Mouse (Mus musculus): ENCODE measurements around the gene AC131692.1. TPM values are rescaled to one million over a fixed set of nuclear protein-coding genes. Genes with fewer than 3 reads are reported as not detected.
"Not testable (repeated sequence)": the region's sequence is repeated elsewhere in the genome, so short reads cannot be mapped to it uniquely, and the experiment has no call there.

Gene AC131692.1
- total RNA-seq, 2 experiments from 2014 or later = 0.43 TPM; not detected in 1

DNA sequence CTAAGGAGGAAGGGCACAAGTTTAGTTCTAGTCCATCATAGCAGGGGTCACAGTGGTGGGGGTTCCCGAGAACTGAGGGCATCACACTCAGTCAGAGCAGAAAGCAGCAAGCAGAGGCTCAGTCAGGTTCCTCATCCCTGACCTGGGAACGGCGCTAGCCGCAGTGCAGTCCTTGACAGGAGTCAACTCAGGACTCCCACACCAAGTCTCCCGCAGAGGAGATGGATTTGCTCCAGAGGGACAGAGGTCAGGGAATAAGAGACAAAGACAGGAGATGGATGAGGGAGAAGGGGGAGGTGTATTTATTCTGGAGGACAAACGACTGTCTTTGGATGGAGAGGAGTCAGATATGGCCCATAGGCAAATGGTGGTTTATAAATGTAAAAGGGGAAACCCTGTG is 18.9 kb downstream of the AC131692.1 start:
- no peak for DNase-seq
- intact Hi-C loops (cut with DNase I) = no loop called here

DNA sequence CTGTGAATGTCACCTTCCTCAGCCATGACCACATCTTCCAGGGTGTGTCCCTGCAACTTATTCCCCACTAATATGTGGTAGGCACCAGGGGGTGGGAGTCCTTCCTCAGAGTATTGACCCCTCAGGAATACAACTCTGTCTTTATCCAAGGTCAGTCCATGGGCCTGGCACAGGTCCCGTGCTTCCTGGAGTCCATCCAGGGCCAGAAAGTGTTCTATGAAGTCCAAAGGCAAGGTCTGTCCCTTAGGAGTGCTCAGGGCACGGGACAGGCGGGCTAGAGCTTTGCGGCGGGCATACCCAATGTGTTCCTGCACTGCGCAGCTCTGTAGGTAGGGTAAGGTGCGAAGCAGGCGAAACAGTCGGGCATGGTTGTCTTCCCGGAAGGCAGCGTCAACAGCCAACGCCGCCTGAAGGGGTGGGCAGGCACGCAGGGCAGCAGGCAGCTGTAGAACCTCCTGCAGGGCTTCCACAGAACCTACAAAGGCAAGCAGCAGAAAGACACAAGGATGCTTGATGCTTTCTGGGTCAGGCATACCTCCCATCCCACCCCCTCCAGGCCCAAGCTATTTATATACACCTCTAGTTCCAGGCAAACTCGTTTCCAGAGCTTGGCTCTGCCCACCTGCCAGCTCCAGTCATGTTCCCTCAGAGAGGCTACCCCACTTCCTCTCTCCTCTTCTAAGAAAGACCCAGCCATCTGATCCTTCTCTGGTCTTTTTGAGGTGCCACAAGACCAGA is 22.1 kb downstream of the AC131692.1 start:
- intact Hi-C loops (cut with DNase I) = no loop called here
- DNase-seq = peak; percentile 34 to 37

DNA sequence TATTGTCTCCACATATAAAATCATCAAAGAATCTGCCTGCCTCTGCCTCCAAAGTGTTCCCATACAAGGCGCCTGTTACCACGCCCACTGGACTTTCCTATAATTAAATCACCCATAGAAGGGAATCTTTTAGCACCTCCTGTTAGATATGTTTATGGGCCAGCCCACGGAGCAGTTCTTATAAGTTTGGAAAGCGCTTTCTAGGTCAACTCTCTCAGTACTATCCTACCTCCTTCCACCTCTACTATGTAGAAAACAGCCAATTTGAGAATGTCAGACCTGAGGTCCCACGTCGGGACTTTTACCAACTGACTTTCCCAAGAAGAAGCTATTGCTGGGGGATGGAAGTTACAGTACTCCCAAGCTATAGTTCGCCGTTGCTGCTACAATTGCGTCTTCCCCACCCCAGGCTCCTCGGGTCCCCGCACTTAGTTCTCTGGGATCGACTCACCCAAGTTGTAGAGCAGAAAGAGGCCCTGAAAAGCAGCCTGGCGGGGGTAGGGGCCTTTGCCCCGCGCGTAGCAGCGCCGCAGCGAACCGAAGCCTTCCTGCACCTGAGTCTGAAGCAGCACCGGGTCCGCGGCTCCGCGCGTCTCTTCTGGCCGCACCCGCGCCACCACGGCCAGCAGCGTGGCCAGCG is 23.2 kb downstream of the AC131692.1 start:
- no peak for DNase-seq
- intact Hi-C loops (cut with DNase I) = no loop called here

DNA sequence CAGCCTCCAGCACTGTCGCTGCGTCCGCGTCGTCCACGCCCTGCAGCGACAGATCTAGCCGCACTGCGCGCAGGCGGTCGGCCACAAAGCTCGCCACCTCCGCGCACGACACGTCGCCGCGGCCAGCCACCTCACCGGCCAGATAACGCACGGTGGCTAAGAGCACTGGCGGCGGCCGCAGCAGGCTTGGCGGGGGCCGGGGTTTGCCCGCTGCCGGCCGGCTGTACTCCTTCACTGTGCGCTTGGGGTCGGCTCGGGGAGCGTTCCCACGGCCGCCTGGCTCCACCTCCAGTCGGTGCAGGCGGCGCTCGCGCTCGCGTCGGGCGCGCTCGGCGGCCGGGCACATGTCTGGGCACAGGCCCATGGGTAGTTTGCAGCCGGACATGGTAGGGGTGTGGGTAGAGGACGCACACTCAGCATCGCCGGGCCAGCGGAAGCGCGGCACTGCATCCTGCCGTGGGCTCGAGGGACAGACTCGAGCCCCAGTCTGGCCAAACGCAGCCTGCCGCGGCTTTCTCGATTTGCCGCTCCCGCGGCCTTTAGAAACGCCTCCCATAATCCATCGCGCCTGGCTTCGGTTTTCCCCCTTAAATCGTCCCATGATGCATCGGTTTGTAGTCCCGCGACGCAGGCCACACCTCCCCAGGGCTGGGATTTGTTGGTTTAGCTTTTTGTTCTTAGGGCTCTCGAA is 23.9 kb downstream of the AC131692.1 start, which contains the start of gene Sac3d1:
Gene Sac3d1, minus strand, starts transcription at position 665 of the 691 bp plus-strand sequence.
- DNase-seq = peak; percentile 93
- intact Hi-C loops (cut with DNase I) = loop anchor here (2.0 kb wide), 1 partner anchor 33 kb away; the partner anchor contains the start of genes Cdca5 and Zfpl1

DNA sequence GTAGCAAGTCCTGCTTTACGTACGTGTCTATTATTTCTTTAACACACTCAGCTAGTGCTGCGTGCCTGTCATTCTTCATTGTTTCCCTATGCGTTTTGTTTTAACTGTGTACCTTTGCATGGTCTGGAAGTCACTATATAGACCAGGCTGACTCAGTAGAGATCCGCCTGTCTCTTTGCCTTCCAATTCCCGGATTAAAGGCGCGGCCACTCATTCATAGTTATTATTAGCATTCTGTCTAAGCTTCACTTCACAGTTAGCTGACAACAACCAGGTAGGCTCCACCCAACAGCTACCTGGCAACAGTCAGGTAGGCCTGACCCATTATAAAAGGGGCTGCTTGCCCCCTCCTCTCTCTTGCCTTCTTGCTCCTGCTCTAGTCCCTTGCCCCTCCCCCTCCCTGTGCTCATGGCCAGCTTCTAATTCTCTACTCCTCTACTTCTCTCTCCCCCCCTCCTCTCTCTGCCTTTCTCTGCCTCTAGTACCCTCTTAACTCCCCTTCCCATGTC is 24.5 kb downstream of the AC131692.1 start:
- no peak for DNase-seq
- intact Hi-C loops (cut with DNase I) = loop anchor here (2.0 kb wide), 1 partner anchor 34 kb away; the partner anchor contains the start of genes Cdca5 and Zfpl1

DNA sequence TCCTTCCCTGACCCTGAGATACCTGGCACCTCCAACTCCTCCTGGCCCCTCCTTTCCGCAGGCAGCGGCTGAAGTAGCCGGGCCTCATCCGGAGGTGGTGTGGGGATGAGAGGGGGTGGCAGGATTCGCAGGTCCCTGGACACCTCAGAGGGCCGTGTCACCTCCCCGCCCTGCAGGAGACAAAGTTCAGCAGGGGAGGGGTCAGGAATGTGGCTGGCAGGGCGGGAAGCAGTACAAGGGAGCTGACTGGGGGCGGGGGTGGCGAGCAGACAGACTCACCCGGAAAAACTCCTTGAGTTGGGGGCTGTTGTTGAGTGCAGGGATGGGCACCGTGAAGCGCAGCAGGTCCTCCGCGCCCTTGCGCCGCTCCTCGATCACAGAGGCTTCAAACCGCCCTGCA is 27.5 kb downstream of the AC131692.1 start:
- intact Hi-C loops (cut with DNase I) = loop anchor here (1.0 to 5.0 kb wide), 2 partner anchors 156 to 219 kb away; no protein-coding TSS in a partner anchor

DNA sequence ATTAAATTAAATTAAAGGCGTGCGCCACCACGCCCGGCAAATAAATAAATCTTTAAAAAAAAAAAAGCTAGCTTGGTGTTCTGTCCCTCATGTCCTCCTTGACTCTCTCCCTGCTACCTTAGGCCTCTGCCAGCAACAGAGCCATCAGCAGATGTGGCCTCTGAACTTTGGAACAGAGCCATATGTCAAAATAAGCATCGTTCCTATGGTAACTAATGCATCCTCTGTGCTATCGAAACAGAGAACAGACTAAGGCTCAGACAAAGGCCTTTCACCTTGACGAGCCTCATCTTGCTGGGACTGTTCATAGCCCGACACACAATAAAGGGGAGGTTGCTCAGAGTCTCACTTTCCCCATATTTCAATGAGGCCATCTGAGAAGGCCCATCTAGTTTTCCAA is 29.1 kb downstream of the AC131692.1 start:
- intact Hi-C loops (cut with DNase I) = loop anchor here (5.0 kb wide), 1 partner anchor 221 kb away; no protein-coding TSS in a partner anchor
- no peak for DNase-seq

More for the DNA sequence above, 27.5 kb downstream of the AC131692.1 start:
- no peak for DNase-seq

DNA sequence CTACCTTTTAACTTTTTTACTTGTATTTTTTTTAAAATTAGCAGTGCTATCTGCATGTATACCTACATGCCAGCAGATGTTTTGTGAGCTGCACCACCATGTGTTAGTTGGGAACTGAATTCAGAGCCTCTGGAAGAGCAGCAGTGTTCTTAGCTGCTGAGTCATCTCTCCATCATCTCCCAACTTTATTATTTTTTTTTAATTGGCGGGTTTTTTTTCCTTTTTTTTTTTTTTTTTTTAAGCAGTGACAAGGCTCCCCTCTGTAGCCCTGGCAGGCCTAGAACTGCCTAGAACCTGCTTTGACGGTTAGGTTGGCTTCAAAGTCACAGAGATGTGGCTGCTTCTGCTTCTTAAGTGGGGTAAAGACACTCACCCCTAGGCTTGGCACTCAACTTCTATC is 30.7 kb downstream of the AC131692.1 start:
- intact Hi-C loops (cut with DNase I) = loop anchor here (5.0 kb wide), 2 partner anchors 78 to 223 kb away; partner anchors contain the start of gene Syvn1

DNA sequence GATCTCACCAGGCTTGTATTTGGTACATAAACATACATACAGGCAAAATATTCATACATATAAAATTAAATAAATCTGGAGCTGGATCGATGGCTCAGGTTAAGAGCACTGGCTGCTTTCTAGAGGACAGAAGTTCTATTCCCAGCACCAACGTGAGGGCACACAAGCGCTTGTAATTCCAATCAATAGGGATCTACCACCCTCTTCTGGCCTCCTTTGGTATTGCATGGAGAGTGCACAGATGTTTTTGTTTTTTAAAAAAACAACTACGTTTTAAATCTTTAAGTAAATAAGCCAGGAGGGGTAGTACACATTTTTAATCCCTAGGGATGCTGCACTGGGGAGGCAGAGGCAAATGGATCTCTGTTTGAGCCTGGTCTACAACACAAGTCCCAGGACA is 32.1 kb downstream of the AC131692.1 start:
- intact Hi-C loops (cut with DNase I) = loop anchor here (2.0 to 5.0 kb wide), 2 partner anchors 79 to 161 kb away; partner anchors contain the start of genes Pola2 and Syvn1

More for the DNA sequence above, 30.7 kb downstream of the AC131692.1 start:
- DNase-seq = no peak

DNA sequence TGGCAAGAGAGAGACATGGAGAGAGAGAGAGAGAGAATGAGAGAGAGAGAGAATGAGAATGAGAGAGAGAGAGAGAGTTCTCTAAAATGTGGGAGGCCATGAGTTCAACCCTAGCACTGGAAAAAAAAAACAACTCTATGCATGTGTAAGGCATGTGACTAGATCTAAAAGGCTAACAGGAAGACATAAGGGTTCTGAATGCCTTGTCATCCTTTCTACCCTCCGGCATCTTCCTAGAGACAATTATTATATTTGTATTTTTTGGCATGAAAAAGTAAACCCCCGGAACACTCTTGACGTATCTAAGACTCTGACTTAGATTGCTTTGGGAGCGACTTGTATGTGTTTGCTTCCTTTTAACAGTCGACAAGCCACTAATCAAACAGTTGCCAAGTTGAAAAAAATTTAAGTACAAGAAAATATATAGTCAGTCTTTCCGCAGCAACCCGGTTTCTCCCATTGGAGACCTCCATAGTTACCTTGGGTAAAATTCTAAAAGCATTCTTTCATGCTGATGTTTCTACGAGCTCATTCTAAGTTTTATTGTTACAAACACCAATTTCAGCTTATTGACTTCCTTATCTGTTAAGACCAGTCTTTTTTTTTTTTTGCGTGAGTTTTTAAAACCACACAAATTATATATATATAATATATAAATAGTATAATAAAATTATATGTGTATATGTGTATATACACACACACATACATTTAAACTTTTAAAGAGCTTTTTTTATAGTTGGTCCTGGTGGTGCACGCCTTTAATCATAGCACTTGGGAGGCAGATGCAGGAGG is 32.8 kb downstream of the AC131692.1 start:
- intact Hi-C loops (cut with DNase I) = loop anchor here (2.0 to 5.0 kb wide), 2 partner anchors 80 to 162 kb away; partner anchors contain the start of genes Pola2 and Syvn1
- no peak for DNase-seq

More for the DNA sequence above, 32.1 kb downstream of the AC131692.1 start:
- DNase-seq = peak; percentile 46 to 77

DNA sequence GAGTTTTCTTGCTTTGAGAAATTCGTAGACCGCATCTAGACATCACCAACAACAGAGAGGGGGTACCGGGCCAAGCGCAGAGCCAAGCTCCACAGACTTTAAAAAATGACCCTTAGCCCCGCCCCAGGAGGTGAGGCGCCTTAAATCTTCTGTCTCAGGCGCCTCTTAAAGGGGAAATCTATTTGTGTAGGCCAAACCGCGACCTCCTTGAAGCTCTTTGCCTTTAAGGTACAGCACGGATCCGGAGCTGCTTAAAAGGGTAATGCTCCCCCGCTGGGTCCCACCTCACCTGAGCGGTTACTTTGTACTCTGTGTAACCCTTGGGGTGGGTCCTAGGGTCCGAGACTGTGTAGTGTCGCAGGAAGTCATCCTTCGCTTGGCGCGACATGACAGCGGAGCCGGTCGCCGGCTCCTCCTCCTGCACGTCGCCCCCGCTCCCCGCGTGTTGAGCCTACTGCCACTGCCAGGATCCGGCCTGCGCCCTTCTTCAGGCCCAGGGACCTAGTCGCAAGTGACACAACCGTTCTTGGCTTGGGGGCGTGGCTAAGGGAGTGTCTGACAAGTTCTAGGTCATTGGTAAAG is 33.6 kb downstream of the AC131692.1 start, which contains the start of gene Snx15:
Gene Snx15, minus strand, starts transcription at position 545 of the 582 bp plus-strand sequence.
- intact Hi-C loops (cut with DNase I) = loop anchor here (2.0 to 5.0 kb wide), 2 partner anchors 81 to 163 kb away; partner anchors contain the start of genes Pola2 and Syvn1
- peak; percentile 96 for DNase-seq

DNA sequence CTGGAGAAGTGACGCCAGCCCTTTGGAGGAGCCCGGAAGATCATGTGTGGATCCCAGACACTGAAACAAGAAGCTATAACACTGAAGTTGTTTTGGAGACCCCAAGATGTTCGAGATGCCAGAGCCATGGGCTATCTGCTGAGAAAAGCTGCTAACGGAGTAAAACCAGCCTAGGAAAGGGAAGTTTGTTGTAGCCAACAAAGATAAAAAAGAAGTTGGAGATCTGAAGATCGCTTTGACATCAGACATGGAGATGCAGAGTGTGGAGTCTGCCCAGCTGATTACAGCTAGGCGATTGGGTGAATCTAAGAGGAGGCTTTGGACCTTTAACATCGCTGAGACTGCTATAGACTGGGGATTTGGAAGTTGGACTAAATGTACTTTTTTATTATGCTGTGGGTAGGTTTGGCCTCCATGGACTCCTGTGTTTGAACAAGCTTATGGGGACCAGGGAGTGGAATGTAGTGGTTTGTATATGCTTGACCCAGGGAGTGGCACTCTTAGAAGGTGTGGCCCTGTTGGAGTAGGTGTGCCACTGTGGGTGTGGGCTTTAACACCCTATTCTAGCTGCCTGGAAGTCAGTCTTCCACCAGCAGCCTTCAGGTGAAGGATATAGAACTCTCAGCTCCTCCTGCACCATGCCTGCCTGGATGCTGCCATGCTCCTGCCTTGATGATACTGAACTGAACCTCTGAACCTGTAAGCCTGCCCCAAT is 36.4 kb downstream of the AC131692.1 start:
- intact Hi-C loops (cut with DNase I); DNase-seq: not testable (repeated sequence)

DNA sequence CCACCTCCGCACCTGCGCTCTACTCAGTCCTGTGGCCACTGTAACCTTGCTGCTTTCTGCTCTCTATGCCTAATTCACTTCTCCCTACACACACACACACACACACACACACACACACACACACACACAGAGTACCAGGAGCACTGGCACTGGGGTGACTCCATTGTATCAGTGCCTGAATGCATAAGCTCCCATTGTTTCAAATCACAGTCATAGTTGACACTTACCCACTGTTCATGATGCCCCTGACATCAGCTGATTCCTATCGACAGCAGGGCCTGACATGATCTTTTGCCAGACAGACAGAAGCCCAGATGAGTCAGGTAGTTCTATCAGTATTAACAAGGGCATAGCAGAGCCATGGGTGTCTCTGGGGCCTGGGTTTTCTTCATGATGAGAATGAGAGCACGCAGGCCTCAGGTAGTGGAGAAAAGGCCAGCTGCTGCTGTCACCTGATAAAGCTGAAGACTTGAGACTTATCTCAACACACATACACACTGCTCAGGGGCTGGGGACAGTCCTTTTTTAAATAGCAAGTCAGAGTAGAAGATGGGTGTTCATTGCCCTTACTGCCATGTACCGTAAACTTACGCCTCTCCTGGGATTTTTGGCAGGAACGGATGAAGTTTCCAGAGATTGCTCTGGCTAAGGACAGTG is 38.1 kb downstream of the AC131692.1 start:
- intact Hi-C loops (cut with DNase I) = no loop called here
- DNase-seq = no peak

DNA sequence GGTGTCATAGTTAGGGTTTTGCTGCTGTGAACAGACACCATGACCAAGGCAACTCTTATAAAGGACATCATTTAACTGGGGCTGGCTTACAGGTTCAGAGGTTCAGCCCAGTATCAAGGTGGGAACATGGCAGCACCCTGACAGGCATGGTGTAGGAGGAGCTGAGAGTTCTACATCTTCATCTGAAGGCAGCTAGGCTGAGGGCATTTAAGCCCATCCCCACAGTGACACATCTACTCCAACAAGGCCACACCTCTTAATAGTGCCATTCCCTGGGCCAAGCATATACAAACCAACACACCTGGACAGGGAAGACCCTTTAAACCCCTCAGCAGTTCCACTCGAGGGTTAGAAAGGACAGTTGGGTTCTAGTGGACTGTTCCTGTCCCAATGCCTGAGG is 39.0 kb downstream of the AC131692.1 start:
- intact Hi-C loops (cut with DNase I); DNase-seq: not testable (repeated sequence)

DNA sequence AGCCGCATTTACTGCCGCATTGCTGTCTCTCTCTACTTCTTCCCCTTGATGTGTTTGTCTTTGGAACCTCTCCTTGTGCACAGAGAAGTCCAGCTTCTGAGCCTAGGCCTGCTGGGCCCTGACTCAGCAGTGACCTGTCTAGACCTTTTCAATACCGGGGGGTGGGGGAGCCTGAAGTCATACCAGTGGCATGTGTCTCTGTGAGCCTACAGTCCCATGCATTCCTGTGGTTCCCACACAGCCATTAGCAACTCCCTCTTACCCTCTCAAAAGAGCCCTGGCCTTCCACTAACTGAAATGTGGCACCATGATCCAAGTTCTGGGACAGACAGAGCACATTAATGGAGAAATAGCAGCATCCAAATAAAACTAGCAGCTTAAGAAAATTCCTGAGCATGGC is 42.2 kb downstream of the AC131692.1 start:
- no peak for DNase-seq
- intact Hi-C loops (cut with DNase I) = no loop called here

DNA sequence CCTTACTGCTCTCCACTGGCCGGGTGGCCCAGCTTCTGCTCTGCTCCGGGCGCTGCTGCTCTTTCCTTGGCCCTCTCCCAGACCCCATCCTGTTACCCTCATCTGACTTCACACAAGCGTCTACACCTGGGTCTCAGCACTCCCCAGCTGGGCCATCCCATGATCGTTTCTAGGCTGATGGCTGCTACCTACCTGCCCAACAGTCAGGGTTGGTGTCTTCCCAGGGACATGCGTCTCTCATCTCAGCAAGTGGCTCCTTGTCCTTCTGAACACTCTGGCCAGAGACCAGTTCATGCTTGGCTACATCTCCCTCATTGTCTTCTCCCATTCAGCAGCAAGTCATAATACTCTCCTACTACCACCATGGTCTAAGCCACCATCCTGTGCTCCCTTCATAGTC is 45.5 kb downstream of the AC131692.1 start:
- DNase-seq = no peak
- intact Hi-C loops (cut with DNase I) = loop anchor here (5.0 kb wide), 1 partner anchor 193 kb away; the partner anchor contains the start of gene Men1

DNA sequence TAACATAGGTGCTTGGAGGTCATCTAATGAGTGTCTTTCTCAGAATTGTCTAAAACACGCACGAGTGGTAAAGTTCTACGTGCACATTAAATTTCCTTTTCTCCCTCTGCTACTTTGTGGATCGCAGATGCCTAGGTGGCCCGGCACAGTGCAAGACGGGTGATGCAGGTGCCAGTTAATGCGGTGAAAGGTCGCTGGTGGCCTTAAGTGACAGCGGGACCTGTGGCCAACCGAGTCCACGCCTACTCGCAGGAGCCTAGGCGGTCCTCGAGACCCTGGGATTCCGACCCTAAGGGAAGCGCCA is 46.1 kb downstream of the AC131692.1 start:
- DNase-seq = no peak
- intact Hi-C loops (cut with DNase I) = loop anchor here (5.0 kb wide), 1 partner anchor 192 kb away; the partner anchor contains the start of gene Men1

Data from heart, postnatal 10 days (tissue).